Mouse (Mus musculus) olfactory bulb, adult 2 months (tissue): ENCODE results near the gene Slc29a4.

Experiments used
- CTCF ChIP-seq: fragments of 200-500 bp; IDR thresholded peaks from 2 replicates; pipeline ENCODE4 v1.5.1; 2012; ENCODE audit warnings: low read depth, mild to moderate bottlenecking, low read length, moderate library complexity; ENCODE audit not compliant: insufficient read depth
- POLR2A ChIP-seq: fragments of 200-500 bp; IDR thresholded peaks from 2 replicates; pipeline ENCODE4 v1.6.1; 2012; ENCODE audit warnings: mild to moderate bottlenecking, low read depth, low read length, moderate library complexity; ENCODE audit not compliant: insufficient read depth

- TF ChIP-seq POLR2A (no peak), CTCF (no peak)
These were observed 22.7 kb downstream of the Slc29a4 start for GRCm38 (mm10) chr5:142715059-142715458.
